Mouse (Mus musculus) CH12F3 (cell line): ENCODE results near the gene Spsb1.

Experiments used
- in situ Hi-C: fragments of 300-500 bp; cut with MboI; formaldehyde crosslinking; loops from 2 replicates; pipeline ENCODE4 v1.14.3; 2020; ENCODE audit warnings: low sequenced_read_pairs

Spsb1 gene

DNA sequence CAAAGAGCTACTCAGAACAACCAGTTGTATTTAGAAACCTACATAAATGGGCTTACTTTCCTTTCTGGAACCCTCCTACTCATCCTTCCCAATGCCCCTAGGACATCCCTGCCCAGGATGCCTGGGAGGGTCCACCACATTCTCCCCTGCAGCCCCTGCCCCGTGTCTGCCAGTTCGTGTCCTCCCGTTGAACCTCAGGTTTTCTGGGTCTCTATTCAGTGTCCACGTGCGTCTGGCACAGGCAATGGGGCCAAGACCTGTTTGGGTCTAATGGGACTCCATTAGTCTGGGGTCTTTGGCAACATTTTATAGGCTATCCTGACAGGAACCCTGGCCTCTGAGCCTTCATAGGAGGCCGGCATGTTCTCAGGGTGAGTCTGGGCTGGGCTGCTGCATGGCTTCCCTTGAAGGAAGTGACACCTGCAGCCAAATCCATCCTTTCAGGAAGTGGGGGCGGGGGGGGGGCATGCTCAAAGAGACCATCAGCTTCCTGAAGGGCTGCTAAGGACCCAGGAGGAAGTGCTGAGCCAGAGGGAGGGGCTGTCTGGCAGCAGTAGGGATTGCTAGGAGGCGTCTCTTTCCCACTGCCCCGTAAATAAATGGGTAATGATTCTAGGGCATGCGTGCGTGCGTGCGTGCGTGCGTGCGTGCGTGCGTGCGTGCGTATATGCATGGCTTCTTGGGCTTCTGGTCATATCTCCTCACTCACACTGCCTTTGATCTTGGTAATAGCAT is 65.9 kb downstream of the Spsb1 start:
- in situ Hi-C loops, result no loop called here

DNA sequence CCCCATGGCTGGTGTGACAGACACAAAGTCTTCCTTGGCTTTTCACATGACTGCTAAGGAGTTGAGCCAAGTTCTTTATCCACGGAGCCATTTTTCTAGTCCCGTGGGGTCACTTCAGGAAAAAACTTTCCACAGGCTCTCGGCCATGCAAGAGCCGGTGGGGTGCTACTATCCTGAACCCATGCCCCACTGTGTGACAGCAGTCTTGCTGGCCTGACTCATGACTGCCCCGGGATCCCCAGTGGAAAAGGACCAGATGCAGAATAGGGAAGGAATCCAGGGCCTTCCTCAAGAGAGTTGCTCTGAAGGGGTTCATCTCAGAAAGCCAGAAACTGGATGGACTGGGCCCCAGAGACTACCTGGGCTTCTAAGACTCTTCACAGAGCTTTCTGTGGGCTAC is 66.7 kb downstream of the Spsb1 start:
- in situ Hi-C loops, result no loop called here

DNA sequence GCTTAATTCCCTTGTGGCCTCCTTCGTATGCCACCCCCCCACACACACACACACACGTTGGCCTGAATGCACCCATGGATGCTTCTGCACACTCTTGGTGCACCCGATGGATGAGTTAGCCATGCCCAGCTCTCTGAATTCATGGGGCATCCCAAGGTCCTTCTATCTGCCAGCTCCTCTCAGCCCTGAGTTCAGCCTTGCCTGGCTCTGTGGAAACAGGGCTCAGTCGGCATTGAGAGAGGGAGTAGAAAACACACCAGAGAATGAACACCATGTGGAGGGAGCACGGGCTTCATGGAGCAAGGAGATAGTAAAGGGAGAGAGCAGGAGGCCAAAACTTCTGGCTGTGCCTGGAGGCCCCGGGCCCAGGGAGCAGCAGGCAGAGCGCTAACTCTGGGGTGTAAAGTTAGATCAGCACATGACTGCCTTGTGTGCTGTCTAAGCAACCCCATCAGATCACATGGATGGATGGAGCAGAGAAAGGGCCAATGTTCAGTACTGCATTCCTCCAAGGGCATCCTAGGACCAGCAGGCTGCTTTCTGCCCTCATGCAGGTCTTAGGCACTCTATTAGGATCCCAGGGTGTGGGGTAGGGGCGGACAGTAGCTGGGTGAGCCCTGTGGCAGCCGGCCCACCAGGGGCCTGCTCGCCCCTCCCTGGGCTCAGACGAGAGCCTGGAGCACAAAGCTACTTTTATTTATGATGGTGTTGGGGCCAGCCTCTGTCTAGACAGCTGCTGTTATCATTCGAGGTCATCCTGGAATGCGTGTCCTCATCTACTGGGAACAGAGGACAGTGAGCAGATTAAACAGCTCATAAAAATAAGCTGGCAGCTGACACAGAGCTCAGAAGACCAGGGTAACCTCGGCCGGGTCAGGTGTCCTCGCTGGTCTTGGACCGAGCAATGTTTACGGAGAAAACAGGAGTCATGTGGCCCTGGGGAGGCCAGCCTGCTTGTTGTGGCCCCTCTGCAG is 68.3 kb downstream of the Spsb1 start:
- in situ Hi-C loops, result no loop called here

DNA sequence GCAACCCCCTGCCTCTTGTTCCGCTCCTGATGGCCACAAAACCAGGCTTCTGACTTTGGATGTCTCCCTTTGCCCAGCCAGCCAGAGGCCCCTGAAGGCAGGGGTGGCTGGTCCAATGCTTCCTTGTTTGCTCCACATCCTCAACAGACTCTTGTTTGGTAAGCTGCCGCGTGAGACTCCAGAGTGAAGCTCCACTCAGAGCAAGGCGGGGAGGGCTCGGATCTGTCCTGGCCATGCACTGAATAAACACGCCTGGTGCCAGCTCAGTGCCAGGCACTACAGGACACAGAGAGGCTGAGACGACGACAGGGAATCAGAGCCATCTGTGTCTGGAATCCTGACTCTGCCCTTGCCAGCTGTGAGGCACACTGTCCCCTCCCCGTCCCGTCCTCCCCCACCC is 70.9 kb downstream of the Spsb1 start:
- in situ Hi-C loops, result no loop called here

DNA sequence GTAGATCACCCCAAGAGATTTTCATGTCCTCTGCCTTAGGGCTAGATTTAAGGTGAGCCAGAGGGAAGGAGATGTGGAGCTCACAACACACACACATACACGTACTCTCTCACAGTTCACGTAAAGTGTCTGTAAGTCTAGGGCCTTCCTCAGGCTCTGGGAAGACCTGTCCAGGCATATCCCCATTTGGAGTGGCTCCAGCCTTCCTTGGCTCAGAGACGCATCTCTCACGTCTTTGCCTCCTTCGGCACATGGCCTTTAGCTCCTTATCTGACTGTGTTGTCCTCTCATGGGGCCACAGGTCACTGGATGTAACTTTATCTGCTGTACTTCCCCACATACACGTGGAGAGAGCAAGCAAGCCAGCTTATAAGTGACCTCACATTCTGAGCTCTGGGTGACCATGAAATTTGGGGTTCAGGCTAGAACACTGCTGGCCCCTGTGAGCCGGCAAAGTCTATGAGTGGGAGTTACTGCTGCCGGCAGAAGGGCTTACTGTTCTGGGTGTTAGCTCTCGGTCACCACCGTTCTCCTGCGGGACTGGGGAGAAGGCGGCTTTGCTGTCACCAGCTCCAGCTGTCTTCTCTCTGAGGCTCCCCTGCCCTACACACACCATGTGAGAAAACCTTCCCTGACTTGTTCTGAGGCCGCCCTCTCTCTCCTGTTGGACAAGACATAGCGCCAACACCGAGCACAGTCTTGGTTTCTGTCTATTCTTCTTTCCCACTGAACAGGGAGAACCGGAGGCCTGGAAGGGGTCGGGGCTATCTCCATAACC is 72.5 kb downstream of the Spsb1 start:
- in situ Hi-C loops, result no loop called here

DNA sequence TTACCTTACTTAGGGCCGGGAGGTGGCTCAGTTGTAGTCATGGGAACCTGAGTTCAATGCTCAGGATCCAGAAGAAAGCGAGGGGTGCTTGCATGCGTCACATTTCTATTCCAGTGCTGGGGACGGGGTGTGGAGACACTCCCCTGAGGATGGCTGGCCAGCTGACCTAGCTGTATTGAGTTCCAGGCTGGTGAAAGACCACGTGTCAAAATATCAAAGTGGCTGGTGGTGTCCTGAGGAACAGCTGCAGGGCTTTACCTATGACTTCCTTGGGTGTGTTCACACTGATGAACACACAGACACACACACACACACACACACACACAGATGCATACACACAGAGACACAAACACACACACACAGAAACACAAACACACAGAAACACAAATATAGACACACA is 73.9 kb downstream of the Spsb1 start:
- in situ Hi-C loops, result no loop called here

DNA sequence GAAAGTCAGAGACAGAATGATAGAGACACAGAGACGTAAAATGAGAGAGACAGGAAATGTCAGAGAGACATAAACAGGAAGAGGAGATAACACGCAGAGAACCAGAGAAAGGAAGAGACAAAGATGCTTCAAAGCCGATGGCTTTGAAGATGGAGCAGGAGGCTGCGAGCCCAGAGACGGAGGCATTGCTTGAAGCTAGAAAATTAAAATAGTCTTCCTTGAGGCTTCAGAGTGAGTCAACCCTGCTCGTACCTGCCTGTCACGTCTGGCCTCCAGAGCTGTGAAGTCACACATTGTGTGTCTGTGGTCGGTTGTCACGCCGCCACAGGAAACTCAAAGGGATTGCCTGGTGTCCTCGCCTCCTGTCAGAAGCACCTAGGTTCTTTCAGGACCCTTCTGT is 74.9 kb downstream of the Spsb1 start:
- in situ Hi-C loops, result no loop called here

DNA sequence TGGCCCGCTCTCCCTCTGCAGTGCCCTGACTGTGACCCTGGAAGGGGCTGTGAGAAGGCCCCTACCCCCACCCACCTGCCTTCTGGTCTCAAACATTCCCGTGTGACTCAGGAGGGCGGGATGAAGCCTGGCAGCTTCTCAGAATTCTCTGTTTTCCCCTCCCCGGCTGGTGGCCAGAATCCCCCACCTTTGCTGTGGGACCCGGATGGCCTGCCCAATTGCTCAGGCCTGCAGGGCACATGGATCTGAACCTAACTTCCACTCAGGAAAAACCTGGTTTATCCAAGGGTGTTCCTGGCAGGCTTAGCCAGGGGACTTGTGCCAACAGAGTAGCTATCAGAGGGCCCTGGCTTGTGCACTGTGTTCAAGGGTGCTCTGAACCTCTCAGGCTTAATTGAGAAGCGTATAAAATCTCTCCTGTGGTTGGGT is 76.8 kb downstream of the Spsb1 start:
- in situ Hi-C loops, result no loop called here

DNA sequence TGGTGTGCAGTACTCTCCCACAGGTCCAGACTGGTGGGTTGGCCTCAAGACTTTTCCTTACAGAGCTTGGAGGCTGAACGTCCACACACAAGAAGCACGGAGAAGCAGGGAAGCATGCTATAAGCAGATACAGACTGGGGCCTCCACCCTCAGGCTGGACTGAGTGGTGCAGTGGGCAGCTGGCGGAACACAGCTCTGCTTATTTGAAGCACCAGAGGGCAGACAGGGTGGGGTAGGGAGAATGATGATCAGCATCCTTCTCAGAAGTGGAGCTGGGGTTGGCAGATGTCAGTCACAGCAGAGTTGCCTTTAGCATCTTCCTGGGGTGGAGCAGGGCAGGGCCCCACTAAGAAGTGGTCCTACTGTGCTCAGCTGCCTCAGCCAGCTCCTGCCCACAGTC is 77.6 kb downstream of the Spsb1 start:
- in situ Hi-C loops, result no loop called here

DNA sequence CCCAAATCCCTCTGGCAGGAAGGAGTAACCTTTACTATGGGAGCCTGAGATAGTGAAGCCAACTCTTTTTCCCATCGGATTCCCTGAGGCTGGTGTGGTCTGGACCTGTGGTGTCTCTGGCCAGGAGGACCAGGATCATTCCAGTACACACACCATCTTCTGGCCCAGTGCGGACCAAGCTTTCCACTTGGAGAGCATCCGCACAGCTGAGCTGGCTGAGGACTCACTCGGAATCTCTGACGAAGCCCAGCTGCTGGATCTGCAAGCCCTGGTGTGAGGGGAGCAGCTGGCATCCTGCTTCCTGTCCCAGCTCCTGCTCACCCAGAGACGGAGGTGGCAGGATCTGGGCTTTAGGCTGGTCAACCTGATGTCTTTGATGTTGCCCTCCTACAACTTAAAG is 78.1 kb downstream of the Spsb1 start:
- in situ Hi-C loops, result no loop called here

DNA sequence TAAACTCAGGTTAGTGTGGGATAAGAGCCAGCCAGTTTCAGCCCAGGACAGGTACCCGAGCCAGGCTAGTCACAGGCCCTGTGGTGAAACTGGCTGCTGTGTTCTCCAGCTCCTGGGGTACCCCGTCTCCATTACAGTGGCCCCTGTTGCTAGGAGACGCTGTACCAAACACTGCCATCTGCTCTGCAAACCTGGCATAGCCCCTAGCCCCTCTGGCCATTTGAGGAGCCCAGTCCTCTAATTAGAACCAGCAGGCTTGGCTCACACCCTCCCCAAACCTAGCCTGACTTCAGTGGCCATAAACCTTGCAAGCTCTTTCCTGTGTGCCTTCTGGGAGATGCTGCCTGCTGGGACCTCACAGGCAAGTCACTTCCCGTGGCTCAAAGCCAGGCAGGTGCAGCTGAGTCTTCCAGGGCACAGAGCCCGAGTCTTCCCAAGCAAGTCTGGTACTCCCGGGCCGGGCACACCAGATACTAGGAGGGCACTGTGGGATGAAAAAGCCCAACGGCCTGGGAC is 78.8 kb downstream of the Spsb1 start:
- in situ Hi-C loops, result no loop called here

DNA sequence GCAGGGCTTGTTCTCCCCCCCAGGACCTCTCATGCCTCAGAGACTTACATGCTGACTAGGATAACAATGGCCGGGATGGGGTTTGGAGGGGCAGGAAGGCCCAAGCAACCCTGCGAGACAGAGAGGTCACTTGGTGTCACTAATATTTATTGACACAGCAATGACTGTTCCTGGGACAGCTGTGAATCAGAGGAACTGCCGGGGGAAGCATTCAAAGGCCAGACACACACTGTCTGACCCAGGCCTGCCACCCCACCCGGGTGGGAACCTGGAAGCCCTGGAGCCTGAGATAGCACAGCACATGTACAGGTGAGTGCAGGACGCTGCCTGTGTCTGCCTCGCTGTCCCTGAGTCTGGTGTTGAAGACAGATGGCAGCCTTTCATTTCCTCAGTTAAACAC is 79.5 kb downstream of the Spsb1 start:
- in situ Hi-C loops, result no loop called here

DNA sequence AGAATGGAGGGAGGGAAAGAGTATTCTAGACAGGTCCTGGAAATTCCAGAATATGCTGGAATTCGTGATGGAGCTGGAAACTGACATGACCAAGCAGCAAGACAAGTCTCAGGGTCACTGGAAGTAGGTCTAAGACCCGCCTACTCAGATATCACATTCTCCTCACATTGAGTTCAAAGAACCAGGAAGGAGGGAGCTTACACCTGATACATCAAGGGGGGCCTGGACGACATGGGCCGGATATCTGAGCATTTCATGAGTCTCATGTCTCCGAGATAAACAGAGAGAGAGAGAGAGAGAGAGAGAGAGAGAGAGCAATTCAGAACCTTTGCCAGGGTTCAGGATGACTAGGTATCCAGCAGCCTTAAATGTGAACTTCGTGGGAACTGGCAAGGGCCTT is 82.6 kb downstream of the Spsb1 start:
- in situ Hi-C loops, result no loop called here

DNA sequence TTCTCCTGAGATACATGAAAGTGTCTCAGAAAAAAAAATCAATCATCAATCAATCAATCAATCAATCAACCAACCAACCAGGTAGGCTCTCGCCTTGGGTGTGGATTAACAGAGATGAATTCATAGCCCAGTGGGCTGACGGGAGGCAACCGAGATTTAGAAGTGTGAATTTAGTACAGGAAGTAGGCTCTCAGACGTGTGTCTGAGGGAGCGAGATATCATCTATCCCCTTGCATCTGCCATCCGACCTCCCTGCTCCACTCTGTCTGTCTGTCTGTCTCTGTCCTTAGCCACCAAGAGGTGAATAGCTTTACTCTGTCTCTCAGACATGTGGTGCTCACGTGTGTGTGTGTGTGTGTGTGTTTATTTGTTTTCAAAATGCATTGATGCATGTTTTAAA is 83.3 kb downstream of the Spsb1 start:
- in situ Hi-C loops, result no loop called here

DNA sequence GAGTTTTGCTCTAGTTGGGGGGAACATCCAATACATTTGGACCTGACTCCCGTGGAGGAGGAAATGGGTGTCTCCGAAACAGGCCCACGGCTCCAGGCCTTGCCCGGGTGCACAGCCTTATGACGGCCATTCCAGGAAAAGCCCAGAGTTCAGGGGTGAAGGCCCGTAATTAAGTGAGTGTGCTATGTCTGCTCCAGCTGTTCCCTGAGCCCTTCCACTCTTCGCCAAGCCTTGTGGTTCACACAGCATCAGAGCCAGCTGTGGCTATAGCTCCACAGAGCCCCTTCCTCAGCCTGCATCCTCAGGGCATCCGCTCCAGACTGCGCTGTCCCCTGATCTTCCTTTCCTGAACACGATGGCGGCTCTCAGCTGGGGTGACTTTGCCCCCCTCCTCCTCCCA is 83.8 kb downstream of the Spsb1 start:
- in situ Hi-C loops, result no loop called here

DNA sequence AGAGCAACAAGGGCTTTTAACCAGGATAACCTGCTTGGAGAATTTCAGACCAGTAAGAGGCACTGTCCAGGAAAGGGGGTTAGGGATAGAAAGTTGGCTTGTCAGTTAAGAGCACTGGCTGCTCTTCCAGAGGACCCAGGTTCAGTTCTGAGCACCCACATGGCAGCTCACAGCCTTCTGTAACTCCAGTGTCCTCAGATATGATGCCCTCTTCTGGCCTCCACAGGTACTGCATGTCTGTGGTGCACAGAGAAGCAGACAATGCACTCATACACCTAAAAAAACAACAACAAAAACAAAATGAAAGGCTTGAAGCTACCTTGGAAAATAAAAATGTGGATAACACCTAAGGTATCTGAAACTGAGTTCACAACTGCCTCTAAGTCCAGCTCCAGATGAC is 84.4 kb downstream of the Spsb1 start:
- in situ Hi-C loops, result no loop called here

DNA sequence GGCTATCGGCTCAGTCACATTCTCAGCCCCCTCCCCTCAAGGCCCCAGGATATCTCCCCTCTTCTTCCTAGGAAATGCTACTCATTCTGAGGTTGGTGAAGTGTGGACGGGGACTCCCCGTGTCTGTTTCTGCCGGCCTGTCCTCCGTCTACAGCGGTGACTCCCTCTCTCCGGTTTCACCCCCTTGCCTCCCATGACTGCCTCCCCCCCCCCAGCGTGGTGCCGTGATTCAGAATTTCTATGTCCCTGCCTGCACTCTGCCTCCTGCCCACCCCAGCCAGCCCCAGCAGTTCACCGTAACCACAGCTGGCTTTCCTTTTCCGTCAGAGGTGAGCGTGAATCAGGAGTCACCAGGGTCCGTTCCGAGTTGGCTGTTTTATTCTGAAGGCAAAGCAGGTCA is 86.1 kb downstream of the Spsb1 start:
- in situ Hi-C loops, result no loop called here

DNA sequence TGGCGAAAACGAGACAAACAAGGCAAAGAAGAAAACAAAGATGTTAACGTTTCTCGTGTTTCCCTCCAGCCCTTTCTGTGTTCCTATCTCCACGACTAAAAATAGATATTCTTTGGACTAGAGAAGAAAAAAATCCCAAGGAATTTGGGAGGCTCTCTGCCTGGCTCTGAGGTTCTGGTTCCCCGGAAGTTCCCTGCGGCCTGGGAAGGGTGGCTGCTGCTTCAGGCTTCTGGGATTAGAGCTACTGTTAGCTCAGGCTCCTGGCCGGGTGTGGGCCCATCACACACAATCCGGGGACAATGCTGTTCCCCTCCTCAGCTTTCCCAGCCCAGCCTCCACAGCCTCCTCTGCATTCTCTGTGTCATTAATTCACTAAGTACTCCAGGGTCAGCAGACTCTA is 86.8 kb downstream of the Spsb1 start:
- in situ Hi-C loops, result no loop called here

DNA sequence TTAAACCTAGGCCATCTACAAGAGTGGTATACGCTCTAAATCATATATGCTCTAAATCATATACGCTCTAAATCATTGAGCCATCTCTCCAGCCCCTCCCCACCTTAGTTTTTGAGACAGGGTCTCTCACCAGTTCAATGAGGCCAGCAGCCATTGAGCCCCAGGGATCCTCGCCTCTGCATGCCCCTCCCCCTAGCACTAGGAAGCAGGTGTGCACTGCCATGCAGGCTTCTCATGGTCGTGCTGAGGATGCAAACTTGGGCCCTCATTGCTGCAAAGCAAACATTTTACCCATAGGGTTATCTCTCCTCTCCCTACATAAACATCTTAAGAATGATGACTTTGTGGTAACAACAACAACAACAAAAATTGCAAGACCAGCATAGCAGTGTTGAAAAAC is 87.5 kb downstream of the Spsb1 start:
- in situ Hi-C loops, result no loop called here

DNA sequence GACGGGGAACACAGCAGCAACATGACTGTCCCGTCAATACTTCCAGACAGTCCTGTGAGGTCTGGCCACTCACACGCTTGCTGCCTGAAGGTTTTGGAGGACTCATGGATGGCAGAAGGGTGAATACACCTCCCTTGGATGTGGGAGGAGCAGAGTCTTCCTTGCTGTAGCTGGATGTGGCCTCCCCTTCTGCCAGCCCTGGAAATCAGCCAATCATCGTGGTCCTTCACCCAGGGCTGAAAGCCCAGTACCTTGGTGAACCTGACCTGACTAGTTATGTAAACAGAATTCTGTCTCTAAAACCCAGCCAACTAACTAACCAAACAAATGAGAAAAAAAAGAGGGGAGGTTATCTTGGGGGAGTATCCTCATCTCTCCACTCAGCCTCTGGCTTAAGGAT is 90.4 kb downstream of the Spsb1 start:
- in situ Hi-C loops, result no loop called here

DNA sequence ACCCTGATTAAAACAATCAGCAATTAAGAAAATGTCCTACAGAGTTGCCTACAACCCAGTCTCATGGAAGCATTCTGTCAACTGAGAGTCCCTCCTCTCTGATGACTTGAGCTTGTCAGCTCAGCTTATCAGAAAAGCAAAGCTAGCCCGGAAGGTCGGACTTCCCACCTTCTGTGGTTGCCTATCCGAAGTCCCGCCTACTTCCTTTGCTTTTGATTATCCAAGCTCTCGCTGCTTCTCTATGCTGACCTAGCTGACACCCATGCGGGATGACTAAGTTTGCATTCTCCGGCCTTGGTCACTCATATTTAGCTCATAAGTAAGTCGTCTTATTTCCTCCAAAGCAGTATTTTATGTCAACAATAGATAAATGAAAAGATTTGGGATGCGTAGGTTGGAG is 91.3 kb downstream of the Spsb1 start:
- in situ Hi-C loops, result no loop called here
